Mouse (Mus musculus): ENCODE results near the gene Vrtn.

DNA sequence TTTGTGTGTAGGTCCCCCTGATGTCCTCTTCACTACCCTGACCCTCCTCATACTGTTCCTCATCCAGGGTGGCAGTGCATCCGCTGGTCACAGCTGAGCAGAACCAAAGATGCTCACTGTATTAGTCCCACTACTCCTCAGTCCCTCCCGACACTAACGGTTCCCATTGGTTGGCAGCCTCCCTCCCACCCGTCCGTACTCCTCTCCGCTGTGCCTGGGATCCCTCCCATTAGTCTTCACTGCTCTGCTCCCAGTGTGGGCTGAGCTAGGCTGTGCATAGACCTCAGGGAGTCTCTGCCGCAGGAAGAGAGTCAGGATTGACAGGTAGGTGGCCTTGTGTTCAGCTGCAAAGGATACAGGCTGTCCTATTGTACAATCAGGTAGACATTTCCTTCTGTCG is 42.5 kb upstream of the Vrtn start:
- no peak for TF ChIP-seq CTCF (IDR thresholded peaks at IDR 0.05; ENCODE audit: low read depth, low read length)
- no peak for TF ChIP-seq GATA1 (IDR thresholded peaks at IDR 0.05; ENCODE audit: borderline replicate concordance, low read length)
- no peak for TF ChIP-seq GATA2 (IDR thresholded peaks at IDR 0.05; ENCODE audit: borderline replicate concordance, low read depth, low read length)
- no peak for TF ChIP-seq POLR2AphosphoS5 (IDR thresholded peaks at IDR 0.05; ENCODE audit: insufficient replicate concordance, low read depth, low read length)
